Mouse (Mus musculus): ENCODE data around the gene Cadm3. TPM values are rescaled to one million over a fixed set of nuclear protein-coding genes. Genes with fewer than 3 reads are reported as not detected.

Gene Cadm3
- total and polyA plus RNA-seq, 3 experiments = not detected

GRCm38 (mm10) chr1:173361651-173362050 lies 5.8 kb downstream of the Cadm3 start:
- peaks cover 4 to 16% of the 10 kb centered on the region in 2 experiments for H3K4me1 ChIP-seq (ENCODE audit: control insufficient read depth in 1 of 2, insufficient read depth in 2 of 2)
- no peaks in the 10 kb centered on the region for H3K79me2 ChIP-seq (replicated peaks; ENCODE audit: control insufficient read depth, extremely low read depth, insufficient read depth, poor library complexity, severe bottlenecking)
- no peak overlapping the region for H3K4me3 ChIP-seq (replicated peaks in 1 of 3; ENCODE audit: low read depth in 2 of 3, low read length in 2 of 3, poor library complexity in 1 of 3)
- no peak overlapping the region for H3K4me2 ChIP-seq (ENCODE audit: insufficient read depth, low read depth, poor library complexity, severe bottlenecking)
- peaks cover 27% of the 10 kb centered on the region for H3K27me3 ChIP-seq (replicated peaks)
- dilution Hi-C loops (cut with MboI; ENCODE audit: extremely low pct_ligation_motif_present, extremely low pct_unique_long_range_greater_than_20kb, low sequenced_read_pairs) (no loop called here), in situ Hi-C loops (cut with MboI; ENCODE audit: low pct_ligation_motif_present, low pct_unique_long_range_greater_than_20kb, low sequenced_read_pairs) (no loop called here)
- peak; percentile 86 for TF ChIP-seq MXI1 (IDR thresholded peaks at IDR 0.05; ENCODE audit: low read depth, low read length)
- no peak for TF ChIP-seq TCF12 (IDR thresholded peaks at IDR 0.05; ENCODE audit: low read depth, low read length)
- TF ChIP-seq SMC3 (IDR thresholded peaks at IDR 0.05; ENCODE audit: low read depth, low read length) = no peak
- TF ChIP-seq SIN3A (IDR thresholded peaks at IDR 0.05; ENCODE audit: low read length) = peak; percentile 94
- no peak overlapping the region for H3K27ac ChIP-seq (ENCODE audit: insufficient read depth, low read depth)
- H3K9me3 ChIP-seq (replicated peaks; ENCODE audit: low read length) = no peaks in the 10 kb centered on the region
- no peak overlapping the region for H3K9ac ChIP-seq (ENCODE audit: insufficient read depth, low read depth)
- no peaks in the 10 kb centered on the region for H3K36me3 ChIP-seq (replicated peaks in 1 of 2; ENCODE audit: control insufficient read depth in 1 of 2, insufficient read depth in 1 of 2, low read length in 1 of 2)
- DNase-seq (ENCODE audit: extremely low read depth) = peak; percentile 60

GRCm38 (mm10) chr1:173359590-173360290 lies 7.8 kb downstream of the Cadm3 start:
- Histone ChIP-seq H3K9ac (ENCODE audit: insufficient read depth, low read depth) (no peak overlapping the region), H3K9me3 (replicated peaks; ENCODE audit: low read length) (no peaks in the 10 kb centered on the region), H3K4me3 (replicated peaks in 1 of 3; ENCODE audit: low read depth in 2 of 3, low read length in 2 of 3, poor library complexity in 1 of 3) (no peak overlapping the region), H3K79me2 (replicated peaks; ENCODE audit: control insufficient read depth, extremely low read depth, insufficient read depth, poor library complexity, severe bottlenecking) (no peaks in the 10 kb centered on the region), H3K27me3 (replicated peaks) (peaks cover 21% of the 10 kb centered on the region), H3K36me3 (replicated peaks in 1 of 2; ENCODE audit: control insufficient read depth in 1 of 2, insufficient read depth in 1 of 2, low read length in 1 of 2) (no peaks in the 10 kb centered on the region), H3K27ac (ENCODE audit: insufficient read depth, low read depth) (no peak overlapping the region), H3K4me1 (ENCODE audit: control insufficient read depth in 1 of 2, insufficient read depth in 2 of 2) (peaks cover 4 to 17% of the 10 kb centered on the region in 2 experiments), H3K4me2 (ENCODE audit: insufficient read depth, low read depth, poor library complexity, severe bottlenecking) (no peak overlapping the region)
- in situ Hi-C loops (cut with MboI; ENCODE audit: low pct_ligation_motif_present, low pct_unique_long_range_greater_than_20kb, low sequenced_read_pairs) = no loop called here
- DNase-seq (ENCODE audit: extremely low read depth) = no peak
- dilution Hi-C loops (cut with MboI; ENCODE audit: extremely low pct_ligation_motif_present, extremely low pct_unique_long_range_greater_than_20kb, low sequenced_read_pairs) = no loop called here
- TF ChIP-seq CHD2 (IDR thresholded peaks at IDR 0.05; ENCODE audit: low read length) = no peak
- no peak for TF ChIP-seq ZNF384 (IDR thresholded peaks at IDR 0.05; ENCODE audit: low read depth, low read length)
- no peak for TF ChIP-seq TCF12 (IDR thresholded peaks at IDR 0.05; ENCODE audit: low read depth, low read length)

- no peaks in the 10 kb centered on the region for H3K36me3 ChIP-seq (replicated peaks in 1 of 2; ENCODE audit: control insufficient read depth in 1 of 2, insufficient read depth in 1 of 2, low read length in 1 of 2)
- no peak overlapping the region for H3K4me2 ChIP-seq (ENCODE audit: insufficient read depth, low read depth, poor library complexity, severe bottlenecking)
- no peak overlapping the region for H3K9ac ChIP-seq (ENCODE audit: insufficient read depth, low read depth)
- H3K4me1 ChIP-seq (ENCODE audit: control insufficient read depth in 1 of 2, insufficient read depth in 2 of 2) = peaks cover 4 to 18% of the 10 kb centered on the region in 2 experiments
- H3K27ac ChIP-seq (ENCODE audit: insufficient read depth, low read depth) = no peak overlapping the region
- no peak for TF ChIP-seq GABPA (IDR thresholded peaks at IDR 0.05; ENCODE audit: insufficient replicate concordance, low read depth, low read length)
- no peak for TF ChIP-seq ZMIZ1 (IDR thresholded peaks at IDR 0.05; ENCODE audit: low read depth, low read length)
- TF ChIP-seq ZNF384 (IDR thresholded peaks at IDR 0.05; ENCODE audit: low read depth, low read length) = no peak
- TF ChIP-seq MEF2A (IDR thresholded peaks at IDR 0.05; ENCODE audit: borderline replicate concordance, low read depth, low read length) = no peak
- TF ChIP-seq CHD2 (IDR thresholded peaks at IDR 0.05; ENCODE audit: low read length) = no peak
- no peak for TF ChIP-seq NRF1 (IDR thresholded peaks at IDR 0.05; ENCODE audit: low read depth, low read length)
- no peak for TF ChIP-seq RCOR1 (conservative IDR thresholded peaks at IDR 0.05; ENCODE audit: low read depth, low read length)
- no peak for TF ChIP-seq IRF4 (IDR thresholded peaks at IDR 0.05; ENCODE audit: low read depth, low read length)
- TF ChIP-seq TCF12 (IDR thresholded peaks at IDR 0.05; ENCODE audit: low read depth, low read length) = no peak
- TF ChIP-seq ZKSCAN1 (IDR thresholded peaks at IDR 0.05; ENCODE audit: borderline replicate concordance, low read depth, low read length) = no peak
- no peak for TF ChIP-seq CHD1 (IDR thresholded peaks at IDR 0.05; ENCODE audit: low read depth, low read length)
- no peak for TF ChIP-seq MXI1 (IDR thresholded peaks at IDR 0.05; ENCODE audit: low read depth, low read length)
- in situ Hi-C loops (cut with MboI; ENCODE audit: low pct_ligation_motif_present, low pct_unique_long_range_greater_than_20kb, low sequenced_read_pairs) = no loop called here
- dilution Hi-C loops (cut with MboI; ENCODE audit: extremely low pct_ligation_motif_present, extremely low pct_unique_long_range_greater_than_20kb, low sequenced_read_pairs) = no loop called here
- no peak overlapping the region for H3K4me3 ChIP-seq (replicated peaks in 1 of 3; ENCODE audit: low read depth in 2 of 3, low read length in 2 of 3, poor library complexity in 1 of 3)
- H3K9me3 ChIP-seq (replicated peaks; ENCODE audit: low read length) = no peaks in the 10 kb centered on the region
- DNase-seq (ENCODE audit: extremely low read depth) = no peak
- no peaks in the 10 kb centered on the region for H3K79me2 ChIP-seq (replicated peaks; ENCODE audit: control insufficient read depth, extremely low read depth, insufficient read depth, poor library complexity, severe bottlenecking)
- H3K27me3 ChIP-seq (replicated peaks) = peaks cover 10% of the 10 kb centered on the region
Measured at GRCm38 (mm10) chr1:173357799-173358198, 9.7 kb downstream of the Cadm3 start.
